Comparison of ENCODE assay signal across 20 mouse cellular contexts in genomic region chr9:102078238-102078637, GRCm38 (mm10).
"Had no signal": no experiment of that assay in that cellular context is flagged by ENCODE, and none has a peak within 500 bp of the region (broad histone marks: within the 10 kb centered on the region; RNA-seq: fewer than 3 reads in every experiment).

No protein-coding gene starts in this region.

- H3K4me3 ChIP-seq: layer of hippocampus, adult 2 months; midbrain, embryonic 15.5 days; myocyte; neural tube, embryonic 13.5 days; stomach, embryonic 15.5 days had no signal

- H3K4me2 ChIP-seq: liver, embryonic 11.5 days; lung, embryonic 14.5 days; midbrain, embryonic 11.5 days; midbrain, embryonic 15.5 days; neural tube, embryonic 13.5 days; stomach, embryonic 15.5 days had no signal

- H3K27ac ChIP-seq: layer of hippocampus, adult 2 months; liver, embryonic 14.5 days; macrophage; midbrain, embryonic 15.5 days; neural tube, embryonic 13.5 days; stomach, embryonic 15.5 days had no signal

- H3K36me3 ChIP-seq: midbrain, embryonic 15.5 days; neural tube, embryonic 13.5 days; stomach, embryonic 15.5 days had no signal

- H3K27me3 ChIP-seq: midbrain, embryonic 15.5 days; neural tube, embryonic 13.5 days; stomach, embryonic 15.5 days had no signal

- H3K9me3 ChIP-seq: midbrain, embryonic 15.5 days; neural tube, embryonic 13.5 days; stomach, embryonic 15.5 days had no signal

- ATAC-seq: liver, postnatal 0 days; lung, postnatal 0 days; midbrain, embryonic 15.5 days had no signal

- H3K4me1 ChIP-seq: stomach, embryonic 15.5 days had no signal

- H3K9ac ChIP-seq: liver, embryonic 14.5 days; liver, postnatal 0 days; lung, embryonic 14.5 days; midbrain, embryonic 15.5 days; neural tube, embryonic 13.5 days; stomach, embryonic 15.5 days had no signal

- DNase-seq: kidney, adult 11 months; kidney, adult 8-10 months; kidney, postnatal 25 days; layer of hippocampus, adult 9-11 months; liver, postnatal 0 days; lung, embryonic 14.5 days; retina, postnatal 1 day; right cerebral cortex, postnatal 25 days; spleen, adult 18-20 months; thymus, postnatal 36 days had no signal
